ENCODE assay signal across 14 mouse cellular contexts in genomic region chr4:97912155-97912554, GRCm38 (mm10).
DNase-seq lines count a peak whose midpoint lies in the region; ATAC-seq and TF ChIP-seq lines count a peak whose summit lies in the region.
"Had no signal": no experiment of that assay in that cellular context is flagged by ENCODE, and none has a peak within 500 bp of the region (broad histone marks: within the 10 kb centered on the region; RNA-seq: fewer than 3 reads in every experiment).

No protein-coding gene starts in this region.

- 65% methylated on average over 6 of the region's 6 CpGs for WGBS in liver, embryonic 16.5 days (ENCODE audit: insufficient replicate concordance)
- 79% methylated on average over 6 of the region's 6 CpGs for WGBS in liver, embryonic 11.5 days
- 64% methylated on average over 6 of the region's 6 CpGs for WGBS in hindbrain, embryonic 12.5 days
- WGBS in hindbrain, postnatal 0 days: 40% methylated on average over 6 of the region's 6 CpGs

- DNase-seq in gastrocnemius, adult 2 months: no peak
- no peak for DNase-seq in gastrocnemius, postnatal 14 days
- no peak for DNase-seq in liver, embryonic 11.5 days (ENCODE audit: low spot score)
- DNase-seq in hindbrain, postnatal 0 days (ENCODE audit: low spot score): peak; percentile 64
- no peak for DNase-seq in retina, embryonic 14.5 days (ENCODE audit: low spot score)
- DNase-seq: lung, postnatal 36 days; right cerebral cortex, adult 18-20 months; spleen, adult 18-20 months had no signal

- peak; percentile 34; the same call in 1 of the 2 replicates for ATAC-seq in liver, embryonic 16.5 days (ENCODE audit: low read depth)
- no peak for ATAC-seq in liver, embryonic 11.5 days (replicated peaks; ENCODE audit: low FRiP score)
- ATAC-seq in hindbrain, embryonic 12.5 days (ENCODE audit: low FRiP score): peak; percentile 62
- peak; percentile 57; the same call in 1 of the 2 replicates for ATAC-seq in hindbrain, postnatal 0 days
- ATAC-seq: CD4-positive, CD25-positive, alpha-beta regulatory T cell, adult 4 months had no signal

- peak overlapping the region; percentile 86 for H3K27ac ChIP-seq in gastrocnemius, adult 2 months
- peak overlapping the region; percentile 67 for H3K27ac ChIP-seq in liver, embryonic 16.5 days (ENCODE audit: low read length)
- no peak overlapping the region for H3K27ac ChIP-seq in liver, embryonic 11.5 days (ENCODE audit: low read depth, low read length)
- no peak overlapping the region for H3K27ac ChIP-seq in hindbrain, embryonic 12.5 days
- H3K27ac ChIP-seq in hindbrain, postnatal 0 days: peak overlapping the region; percentile 80; the same call in 1 of the 2 replicates
- H3K27ac ChIP-seq: liver, embryonic 14.5 days had no signal

- H3K4me1 ChIP-seq in liver, embryonic 16.5 days (ENCODE audit: control insufficient read depth, low read depth, low read length): peaks cover 4% of the 10 kb centered on the region
- no peaks in the 10 kb centered on the region for H3K4me1 ChIP-seq in liver, embryonic 11.5 days (replicated peaks; ENCODE audit: control insufficient read depth, insufficient read depth, low read length)
- H3K4me1 ChIP-seq in hindbrain, embryonic 12.5 days: peaks cover 16% of the 10 kb centered on the region
- peaks cover 24% of the 10 kb centered on the region for H3K4me1 ChIP-seq in hindbrain, postnatal 0 days (ENCODE audit: insufficient read depth, low read length)

- H3K36me3 ChIP-seq in liver, embryonic 16.5 days (ENCODE audit: control insufficient read depth, insufficient read depth): no peaks in the 10 kb centered on the region
- no peaks in the 10 kb centered on the region for H3K36me3 ChIP-seq in liver, embryonic 11.5 days (ENCODE audit: control insufficient read depth, insufficient read depth, low read length)
- H3K36me3 ChIP-seq in hindbrain, embryonic 12.5 days: no peaks in the 10 kb centered on the region
- H3K36me3 ChIP-seq in hindbrain, postnatal 0 days (ENCODE audit: insufficient read depth, low read length): no peaks in the 10 kb centered on the region

- H3K9ac ChIP-seq in liver, embryonic 16.5 days (ENCODE audit: low read depth, low read length): no peak overlapping the region
- H3K9ac ChIP-seq in liver, embryonic 11.5 days (ENCODE audit: low read depth, low read length): no peak overlapping the region
- H3K9ac ChIP-seq in hindbrain, embryonic 12.5 days: no peak overlapping the region
- no peak overlapping the region for H3K9ac ChIP-seq in hindbrain, postnatal 0 days (replicated peaks; ENCODE audit: low read length)
- H3K9ac ChIP-seq: heart, embryonic 12.5 days; liver, embryonic 14.5 days had no signal

- no peaks in the 10 kb centered on the region for H3K9me3 ChIP-seq in liver, embryonic 16.5 days (replicated peaks; ENCODE audit: control insufficient read depth, low read length)
- no peaks in the 10 kb centered on the region for H3K9me3 ChIP-seq in liver, embryonic 11.5 days (ENCODE audit: control insufficient read depth, low read length)
- no peaks in the 10 kb centered on the region for H3K9me3 ChIP-seq in hindbrain, embryonic 12.5 days (replicated peaks)
- H3K9me3 ChIP-seq in hindbrain, postnatal 0 days (ENCODE audit: low read length): no peaks in the 10 kb centered on the region
- H3K9me3 ChIP-seq: heart, embryonic 12.5 days had no signal

- TF ChIP-seq CTCF in gastrocnemius, adult 2 months (IDR thresholded peaks at IDR 0.05): no peak
- no peak for TF ChIP-seq CTCF in hindbrain, postnatal 0 days (IDR thresholded peaks at IDR 0.05; ENCODE audit: low read depth)

- no peaks in the 10 kb centered on the region for H3K27me3 ChIP-seq in liver, embryonic 16.5 days (ENCODE audit: control insufficient read depth, insufficient read depth, low read depth, low read length)
- no peaks in the 10 kb centered on the region for H3K27me3 ChIP-seq in liver, embryonic 11.5 days (replicated peaks; ENCODE audit: control insufficient read depth, insufficient read depth, low read length)
- H3K27me3 ChIP-seq in hindbrain, embryonic 12.5 days: no peaks in the 10 kb centered on the region
- no peaks in the 10 kb centered on the region for H3K27me3 ChIP-seq in hindbrain, postnatal 0 days (ENCODE audit: insufficient read depth, low read length)
- H3K27me3 ChIP-seq: heart, embryonic 12.5 days had no signal

- no peak overlapping the region for H3K4me3 ChIP-seq in gastrocnemius, adult 2 months
- no peak overlapping the region for H3K4me3 ChIP-seq in liver, embryonic 16.5 days (ENCODE audit: low read depth, low read length)
- no peak overlapping the region for H3K4me3 ChIP-seq in liver, embryonic 11.5 days (ENCODE audit: low read depth, low read length)
- no peak overlapping the region for H3K4me3 ChIP-seq in hindbrain, embryonic 12.5 days
- H3K4me3 ChIP-seq in hindbrain, postnatal 0 days (ENCODE audit: low read length): no peak overlapping the region
- H3K4me3 ChIP-seq: heart, embryonic 12.5 days had no signal

- intact Hi-C loops in gastrocnemius, adult 2 months (cut with DNase I): no loop called here
- intact Hi-C loops in gastrocnemius, postnatal 14 days (cut with DNase I; ENCODE audit: low total_unique reads): no loop called here

- no peak overlapping the region for H3K4me2 ChIP-seq in liver, embryonic 16.5 days (ENCODE audit: low read depth, low read length)
- no peak overlapping the region for H3K4me2 ChIP-seq in liver, embryonic 11.5 days
- H3K4me2 ChIP-seq in hindbrain, embryonic 12.5 days (replicated peaks): no peak overlapping the region
- no peak overlapping the region for H3K4me2 ChIP-seq in hindbrain, postnatal 0 days (ENCODE audit: low read depth, low read length)
- H3K4me2 ChIP-seq: heart, embryonic 12.5 days; midbrain, embryonic 11.5 days had no signal

Comparison
In these comparisons a context has a peak if more than half of its experiments do, and no peak if none do; other contexts are left out.
1. H3K27ac ChIP-seq: peak in gastrocnemius, adult 2 months (single experiment), liver, embryonic 16.5 days (single experiment) and hindbrain, postnatal 0 days (single experiment); none in liver, embryonic 11.5 days (single experiment) and hindbrain, embryonic 12.5 days (single experiment).